Mouse (Mus musculus) ES-Bruce4 (cell line): ENCODE data around the gene Macrod2.
A peak's percentile ranks its signal among the peaks of the same experiment; 100 is the strongest.

Experiments
- CTCF ChIP-seq: IDR thresholded peaks from one replicate; pipeline ENCODE4 v1.8.1; 2011; ENCODE audit warnings: low read depth, low read length
- EP300 ChIP-seq: IDR thresholded peaks from 2 replicates; pipeline ENCODE4 v1.6.1; 2011; ENCODE audit warnings: low read depth, low read length; ENCODE audit not compliant: insufficient read depth
- POLR2A ChIP-seq: IDR thresholded peaks from one replicate; pipeline ENCODE4 v1.8.1; 2011; ENCODE audit warnings: low read length; ENCODE audit not compliant: insufficient read depth

DNA sequence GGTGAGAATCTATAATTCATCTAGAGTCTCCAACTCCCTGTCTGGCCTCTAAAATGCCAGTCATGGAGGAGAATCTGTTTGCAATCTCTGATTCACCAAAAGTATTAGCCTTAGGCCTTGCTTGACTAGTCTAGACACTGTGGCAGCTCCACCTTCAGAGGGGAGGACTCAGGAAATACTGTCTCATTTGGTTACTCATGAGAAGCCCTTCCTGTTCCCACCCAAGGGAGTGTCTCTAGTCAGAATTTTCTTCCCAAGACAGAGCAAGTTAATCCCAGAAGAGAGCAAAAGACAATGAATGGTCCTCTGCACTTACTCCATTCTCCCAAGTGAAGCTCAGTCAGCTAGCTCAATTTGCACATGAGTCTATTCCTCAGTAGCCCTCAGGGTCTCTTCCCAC, 871.5 kb downstream of the Macrod2 start:
- no peak for TF ChIP-seq POLR2A
- TF ChIP-seq CTCF, result no peak
- TF ChIP-seq EP300, result peak; percentile 79
